Mouse (Mus musculus): Measurements from ENCODE around the gene Hoxa13.

DNA sequence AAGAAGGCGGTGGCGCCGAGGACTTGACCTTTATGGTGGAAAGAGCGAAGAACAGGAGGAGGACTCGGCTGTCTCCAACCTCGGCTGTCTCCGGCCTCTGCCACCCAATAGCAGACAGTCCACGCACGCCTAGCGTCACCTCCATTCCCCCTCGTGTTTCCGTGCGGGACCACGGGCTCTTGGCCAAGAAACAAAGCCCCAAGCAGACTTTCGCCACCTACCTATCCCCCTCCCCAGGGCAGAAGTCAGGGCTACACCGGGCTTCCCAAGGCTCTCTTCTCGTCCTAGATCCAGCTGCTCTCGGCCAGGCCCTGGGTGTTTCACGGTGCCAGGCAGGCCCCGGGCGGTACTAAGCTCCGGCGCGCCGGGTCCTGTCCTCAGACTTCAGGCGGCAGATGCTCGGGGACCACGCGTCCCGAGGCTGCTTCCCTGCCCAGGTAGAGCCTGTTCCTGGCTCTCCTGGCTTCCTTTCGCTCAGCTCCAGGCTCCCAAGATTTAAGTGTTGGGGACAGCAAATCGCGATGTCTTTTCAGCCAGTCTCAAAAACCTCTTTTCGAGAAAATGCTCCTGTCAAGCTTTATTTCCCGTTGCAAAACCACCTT, 7.8 kb downstream of the Hoxa13 start:
- TF ChIP-seq CTCF (IDR thresholded peaks at IDR 0.05; ENCODE audit: insufficient read depth, low read length): no peak
- no peak for TF ChIP-seq POLR2A (IDR thresholded peaks at IDR 0.05; ENCODE audit: borderline replicate concordance, extremely low read depth, low read depth, low read length)

All from lung, adult 2 months (tissue).